Mouse (Mus musculus) lung, adult 10 weeks (tissue): ENCODE measurements around the gene Scn8a. TPM values are rescaled to one million over a fixed set of nuclear protein-coding genes. Genes with fewer than 3 reads are reported as not detected.

Experiments
- polyA plus RNA-seq: library from polyadenylated mRNA; stranded (reverse); fragments of 350-450 nt; fragmentation: Illumina TruSeq; extraction: RNeasy Lipid Tissue Mini Kit (QIAGEN cat#74804); gene quantifications from one replicate; pipeline ENCODE4 v1.2.3, GENCODE M21; 2014; ENCODE audit warnings: low read depth, low replicate concordance; ENCODE audit not compliant: insufficient read depth

The Scn8a gene
- not detected for polyA plus RNA-seq

GRCm38 (mm10) chr15:100869558-100869957 lies at the start of gene Scn8a:
Gene Scn8a (plus strand): TSS chr15:100869858.

GRCm38 (mm10) chr15:101047194-101047555 lies 177.5 kb downstream of the Scn8a start, which contains the start of gene Gm47841:
Gene Gm47841 (minus strand): TSS chr15:101047397.

DNA sequence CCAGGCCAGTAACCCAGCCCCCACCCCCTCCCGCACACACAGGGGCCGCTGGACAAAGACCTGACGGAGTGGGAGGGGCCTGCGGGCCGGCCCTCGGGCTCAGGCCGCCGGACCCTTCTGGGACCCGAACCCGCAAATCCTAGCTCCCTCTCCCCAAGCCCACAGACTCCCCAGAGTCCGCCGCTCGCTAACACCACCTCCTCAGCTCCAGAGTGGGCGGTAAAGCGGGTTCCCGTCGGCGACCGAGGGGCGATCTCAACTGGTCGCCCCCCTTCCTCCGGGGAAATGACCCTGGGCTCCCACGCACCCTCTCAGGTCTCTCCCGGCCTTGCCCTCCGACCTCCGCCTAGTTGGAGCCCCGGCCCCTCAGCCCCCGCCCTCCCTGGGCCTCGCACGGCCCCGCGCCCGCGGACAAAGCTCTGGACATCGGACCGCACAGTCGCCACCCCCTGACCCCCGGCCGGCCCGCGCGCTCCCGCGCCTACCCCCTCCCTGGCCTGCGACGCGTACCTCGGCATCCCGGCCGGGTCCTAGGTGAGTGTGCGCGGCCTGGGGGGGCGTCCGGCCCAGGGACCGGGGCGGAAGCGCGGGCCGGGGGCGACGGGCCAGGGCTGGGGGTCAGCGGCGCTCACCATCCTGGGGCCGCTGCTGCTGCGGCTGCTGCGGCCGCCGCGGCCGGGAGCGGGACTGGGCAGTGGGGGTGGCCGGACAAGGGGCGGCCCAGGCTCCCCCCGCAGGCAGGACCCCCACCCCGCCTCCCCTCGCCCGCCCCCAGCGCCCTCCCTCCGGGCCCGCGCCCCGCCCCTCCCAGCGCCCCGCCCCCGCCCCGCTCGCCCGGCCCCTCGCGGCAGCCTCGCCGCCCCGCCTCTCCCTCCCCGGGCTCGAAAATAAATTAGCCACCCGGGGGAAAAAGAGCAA lies 208.4 kb downstream of the Scn8a start, which contains the start of gene Fignl2:
TSS of gene Fignl2 (minus strand) at position 755 of the 918 bp plus-strand sequence.

Other genes starting within 250 kb of the Scn8a start
- gene Smagp, start 232.9 kb upstream of the Scn8a start, polyA plus RNA-seq = 78.5 TPM
- 13.1 TPM for gene Bin2, start 200.3 kb upstream of the Scn8a start, polyA plus RNA-seq
- gene Cela1, start 181.9 kb upstream of the Scn8a start, polyA plus RNA-seq = 4.8 TPM
- gene Galnt6, start 140.5 kb upstream of the Scn8a start, polyA plus RNA-seq = 4.6 TPM
- 2.2 TPM for gene Slc4a8, start 108.1 kb upstream of the Scn8a start, polyA plus RNA-seq
- not detected for gene Gm47841, start 177.5 kb downstream of the Scn8a start, polyA plus RNA-seq
- 2.2 TPM for gene Fignl2, start 208.7 kb downstream of the Scn8a start, polyA plus RNA-seq
- not detected for gene Ankrd33, start 245.9 kb downstream of the Scn8a start, polyA plus RNA-seq